Mouse (Mus musculus) erythroblast, embryonic 14.5 days (primary cell): Measurements from ENCODE around the gene Tulp2. TPM values are rescaled to one million over a fixed set of nuclear protein-coding genes. Genes with fewer than 3 reads are reported as not detected.
"Not testable (repeated sequence)": the region's sequence is repeated elsewhere in the genome, so short reads cannot be mapped to it uniquely, and the experiment has no call there.

Source experiments
- H3K27me3 ChIP-seq: 2 replicates; pipeline ENCODE4 v1.6.1; 2012; ENCODE audit warnings: inconsistent platforms; ENCODE audit not compliant: control insufficient read depth
- H3K36me3 ChIP-seq: 2 replicates; pipeline ENCODE4 v1.6.1; 2012; ENCODE audit warnings: mild to moderate bottlenecking, inconsistent platforms; ENCODE audit not compliant: control insufficient read depth
- H3K4me1 ChIP-seq: 2 replicates; pipeline ENCODE4 v1.6.1; 2012; ENCODE audit warnings: inconsistent platforms; ENCODE audit not compliant: control insufficient read depth
- H3K4me3 ChIP-seq: replicated peaks from 2 replicates; pipeline ENCODE3; 2012; ENCODE audit warnings: moderate library complexity, mild to moderate bottlenecking, inconsistent platforms
- H3K9me3 ChIP-seq: 2 replicates; pipeline ENCODE4 v1.6.1; 2012; ENCODE audit warnings: low read length, inconsistent platforms, mixed read lengths; ENCODE audit not compliant: control insufficient read depth
- GATA1 ChIP-seq: IDR thresholded peaks from 2 replicates; pipeline ENCODE4 v1.6.1; 2012; ENCODE audit warnings: low read length, inconsistent platforms, mixed read lengths
- TAL1 ChIP-seq: IDR thresholded peaks from 3 replicates; pipeline ENCODE4 v1.6.1; 2012; ENCODE audit warnings: low read length, inconsistent platforms, mixed read lengths
- polyA plus RNA-seq: library from polyadenylated mRNA; stranded (reverse); fragments of >175 nt; gene quantifications from 2 replicates; pipeline ENCODE4 v1.2.3, GENCODE M21; 2012

The Tulp2 gene
- polyA plus RNA-seq, 1 experiment: 0.08 TPM

- H3K36me3 ChIP-seq: peaks cover 80% of the 10 kb centered on the region
Observed at GRCm38 (mm10) chr7:45458748-45459563, 22.7 kb upstream of the Tulp2 start.

GRCm38 (mm10) chr7:45459564-45460140 is 22.0 kb upstream of the Tulp2 start, which contains the start of gene Ftl1:
Gene Ftl1 (minus strand): TSS chr7:45459884.
- Histone ChIP-seq H3K36me3 (peaks cover 83% of the 10 kb centered on the region), H3K4me1 (peaks cover 65% of the 10 kb centered on the region), H3K4me3 (peak within 1 kb of the TSS; percentile 78)
- not testable (repeated sequence) for H3K27me3 ChIP-seq, H3K9me3 ChIP-seq

More at GRCm38 (mm10) chr7:45458748-45459563, 22.7 kb upstream of the Tulp2 start:
- TF ChIP-seq GATA1: no peak
- TF ChIP-seq TAL1: no peak
- Histone ChIP-seq H3K4me3 (peak overlapping the region; percentile 78), H3K9me3 (no peaks in the 10 kb centered on the region), H3K27me3 (no peaks in the 10 kb centered on the region), H3K4me1 (peaks cover 67% of the 10 kb centered on the region)

GRCm38 (mm10) chr7:45460377-45460776 is 21.3 kb upstream of the Tulp2 start:
- TF ChIP-seq TAL1: no peak
- no peak for TF ChIP-seq GATA1
- Histone ChIP-seq H3K9me3 (no peaks in the 10 kb centered on the region), H3K4me3 (peak overlapping the region; percentile 65), H3K4me1 (peaks cover 72% of the 10 kb centered on the region), H3K27me3 (no peaks in the 10 kb centered on the region), H3K36me3 (peaks cover 84% of the 10 kb centered on the region)

GRCm38 (mm10) chr7:45460860-45461314 is 20.8 kb upstream of the Tulp2 start:
- peaks cover 88% of the 10 kb centered on the region for H3K36me3 ChIP-seq
- peaks cover 76% of the 10 kb centered on the region for H3K4me1 ChIP-seq
- peak overlapping the region; percentile 65 for H3K4me3 ChIP-seq
- no peaks in the 10 kb centered on the region for H3K27me3 ChIP-seq
- TF ChIP-seq TAL1 (no peak), GATA1 (no peak)
- no peaks in the 10 kb centered on the region for H3K9me3 ChIP-seq

- peak overlapping the region; percentile 65 for H3K4me3 ChIP-seq
- H3K9me3 ChIP-seq: no peaks in the 10 kb centered on the region
- peaks cover 76% of the 10 kb centered on the region for H3K4me1 ChIP-seq
- TF ChIP-seq GATA1: no peak
- no peak for TF ChIP-seq TAL1
- peaks cover 84% of the 10 kb centered on the region for H3K36me3 ChIP-seq
- no peaks in the 10 kb centered on the region for H3K27me3 ChIP-seq
Observed at GRCm38 (mm10) chr7:45461326-45461725, 20.4 kb upstream of the Tulp2 start.

GRCm38 (mm10) chr7:45461781-45462180 is 19.9 kb upstream of the Tulp2 start:
- H3K27me3 ChIP-seq: no peaks in the 10 kb centered on the region
- peaks cover 79% of the 10 kb centered on the region for H3K36me3 ChIP-seq
- peaks cover 75% of the 10 kb centered on the region for H3K4me1 ChIP-seq
- peak overlapping the region; percentile 65 for H3K4me3 ChIP-seq
- TF ChIP-seq TAL1 (no peak), GATA1 (no peak)
- H3K9me3 ChIP-seq: no peaks in the 10 kb centered on the region

- Histone ChIP-seq H3K4me3 (no peak overlapping the region), H3K36me3 (peaks cover 74% of the 10 kb centered on the region), H3K27me3 (no peaks in the 10 kb centered on the region), H3K4me1 (peaks cover 75% of the 10 kb centered on the region), H3K9me3 (no peaks in the 10 kb centered on the region)
- TF ChIP-seq TAL1 (no peak), GATA1 (no peak)
Observed at GRCm38 (mm10) chr7:45462325-45462724, 19.4 kb upstream of the Tulp2 start.

- not testable (repeated sequence) for H3K4me3 ChIP-seq, H3K27me3 ChIP-seq, H3K9me3 ChIP-seq
- Histone ChIP-seq H3K4me1 (peaks cover 73% of the 10 kb centered on the region), H3K36me3 (peaks cover 69% of the 10 kb centered on the region)
Observed at GRCm38 (mm10) chr7:45462868-45463267, 18.8 kb upstream of the Tulp2 start.

GRCm38 (mm10) chr7:45463987-45464778 is 17.5 kb upstream of the Tulp2 start:
- TF ChIP-seq GATA1 (no peak), TAL1 (no peak)
- peaks cover 65% of the 10 kb centered on the region for H3K4me1 ChIP-seq
- no peaks in the 10 kb centered on the region for H3K27me3 ChIP-seq
- H3K4me3 ChIP-seq: no peak overlapping the region
- no peaks in the 10 kb centered on the region for H3K9me3 ChIP-seq
- H3K36me3 ChIP-seq: peaks cover 55% of the 10 kb centered on the region
